Comparison of ENCODE assay signal across 32 mouse cellular contexts in the genomic region with DNA sequence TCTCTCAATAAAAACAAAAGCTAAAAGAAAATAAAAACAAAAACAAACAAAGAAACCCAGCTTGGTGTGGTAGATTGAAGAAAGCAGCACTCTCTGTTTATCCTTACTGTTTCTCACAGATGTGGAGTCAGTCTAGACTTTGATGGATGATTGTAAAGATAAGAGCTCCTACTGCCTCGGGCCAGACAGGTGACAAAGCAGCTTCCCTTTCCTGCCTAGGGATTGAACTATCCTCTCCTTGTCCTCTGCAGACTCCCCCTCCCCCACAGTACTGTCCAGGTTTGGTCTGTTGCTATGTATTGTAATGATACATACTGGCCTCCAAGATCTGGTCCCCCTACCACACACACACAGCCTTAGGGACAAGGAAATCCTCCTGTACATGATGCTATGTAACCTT. TPM values are rescaled to one million over a fixed set of nuclear protein-coding genes. Genes with fewer than 3 reads are reported as not detected.
DNase-seq lines count a peak whose midpoint lies in the region; ATAC-seq and TF ChIP-seq lines count a peak whose summit lies in the region.
"Had no signal": no experiment of that assay in that cellular context is flagged by ENCODE, and none has a peak within 500 bp of the region (broad histone marks: within the 10 kb centered on the region; RNA-seq: fewer than 3 reads in every experiment).

No protein-coding gene starts in this region.

- no peaks in the 10 kb centered on the region for H3K4me1 ChIP-seq in lung, embryonic 15.5 days
- no peaks in the 10 kb centered on the region for H3K4me1 ChIP-seq in lung, postnatal 0 days (ENCODE audit: insufficient read depth, low read depth, low read length)
- H3K4me1 ChIP-seq: forebrain, embryonic 13.5 days; hindbrain, embryonic 13.5 days; intestine, embryonic 15.5 days had no signal

- H3K36me3 ChIP-seq in lung, embryonic 15.5 days = no peaks in the 10 kb centered on the region
- H3K36me3 ChIP-seq in lung, postnatal 0 days (ENCODE audit: insufficient read depth, low read length) = no peaks in the 10 kb centered on the region
- H3K36me3 ChIP-seq: forebrain, embryonic 10.5 days; G1E; hindbrain, embryonic 10.5 days; hindbrain, embryonic 13.5 days; intestine, embryonic 15.5 days had no signal

- 0 out of 2 replicates have a peak, but pooled peaks have one; percentile 19 for ATAC-seq in lung, embryonic 15.5 days (ENCODE audit: borderline replicate concordance, extremely low read depth, low FRiP score, low TSS enrichment)
- ATAC-seq in lung, postnatal 0 days = no peak
- ATAC-seq: activated CD4-positive, CD25-positive, alpha-beta regulatory T cell, adult 4 months; forebrain, embryonic 13.5 days; forebrain, embryonic 16.5 days; hindbrain, embryonic 16.5 days; intestine, embryonic 15.5 days; Patski had no signal

- H3K9ac ChIP-seq in lung, embryonic 15.5 days = no peak overlapping the region
- no peak overlapping the region for H3K9ac ChIP-seq in lung, postnatal 0 days (replicated peaks; ENCODE audit: low read depth)
- H3K9ac ChIP-seq: forebrain, embryonic 13.5 days; hindbrain, embryonic 13.5 days; intestine, embryonic 15.5 days had no signal

- 14% methylated on average over 1 of the region's 1 CpGs for whole genome bisulfite sequencing in lung, embryonic 15.5 days
- 4% methylated on average over 1 of the region's 1 CpGs for WGBS in lung, postnatal 0 days

- no peak for DNase-seq in lung, postnatal 0 days (ENCODE audit: low spot score)
- peak; percentile 64 for DNase-seq in ES-CJ7 (ENCODE audit: low read depth, low spot score)
- DNase-seq in ZHBTc4 (ENCODE audit: low read depth, low spot score) = peak; percentile 82
- no peak for DNase-seq in kidney, adult 11 months
- no peak for DNase-seq in kidney, postnatal 14 days
- DNase-seq: adrenal gland, adult 8-10 months; adrenal gland, postnatal 25 days; B cell, adult 2 months; cerebellum, adult 11-12 months; cerebellum, adult 8-10 months; cerebellum, postnatal 10 days; cerebellum, postnatal 36 days; gastrocnemius, postnatal 10 days; gastrocnemius, postnatal 36 days; heart, adult 2 months had no signal

- H3K9me3 ChIP-seq in lung, embryonic 15.5 days = no peaks in the 10 kb centered on the region
- H3K9me3 ChIP-seq in lung, postnatal 0 days (ENCODE audit: low read length) = no peaks in the 10 kb centered on the region
- H3K9me3 ChIP-seq: forebrain, embryonic 10.5 days; forebrain, embryonic 13.5 days; G1E; hindbrain, embryonic 10.5 days; hindbrain, embryonic 13.5 days; intestine, embryonic 15.5 days had no signal

- no peak overlapping the region for H3K27ac ChIP-seq in lung, embryonic 15.5 days
- no peak overlapping the region for H3K27ac ChIP-seq in lung, postnatal 0 days (ENCODE audit: low read length)
- H3K27ac ChIP-seq: forebrain, embryonic 10.5 days; forebrain, embryonic 13.5 days; heart, adult 2 months; hindbrain, embryonic 10.5 days; hindbrain, embryonic 13.5 days; intestine, embryonic 15.5 days had no signal

- TF ChIP-seq CTCF in lung, postnatal 0 days (IDR thresholded peaks at IDR 0.05) = no peak

- TF ChIP-seq EP300 in lung, postnatal 0 days (IDR thresholded peaks at IDR 0.05) = no peak

- no peak overlapping the region for H3K4me2 ChIP-seq in lung, embryonic 15.5 days
- H3K4me2 ChIP-seq in lung, postnatal 0 days (replicated peaks; ENCODE audit: low read depth, low read length) = no peak overlapping the region
- H3K4me2 ChIP-seq: forebrain, embryonic 13.5 days; heart, embryonic 11.5 days; hindbrain, embryonic 13.5 days; intestine, embryonic 15.5 days had no signal

- no peaks in the 10 kb centered on the region for H3K27me3 ChIP-seq in lung, embryonic 15.5 days
- no peaks in the 10 kb centered on the region for H3K27me3 ChIP-seq in lung, postnatal 0 days (replicated peaks; ENCODE audit: insufficient read depth, low read length)
- H3K27me3 ChIP-seq: CH12.LX; forebrain, embryonic 13.5 days; hindbrain, embryonic 13.5 days; intestine, embryonic 15.5 days; Patski had no signal

- H3K4me3 ChIP-seq in lung, embryonic 15.5 days = no peak overlapping the region
- H3K4me3 ChIP-seq in lung, postnatal 0 days (ENCODE audit: low read depth, low read length) = no peak overlapping the region
- H3K4me3 ChIP-seq: forebrain, embryonic 10.5 days; forebrain, embryonic 13.5 days; heart, adult 2 months; hindbrain, embryonic 10.5 days; hindbrain, embryonic 13.5 days; intestine, embryonic 15.5 days had no signal

RNA-seq across cellular contexts. Expression of gene Anapc15-ps, which starts 45.5 kb away (rescaled TPM):
- polyA plus RNA-seq in lung, embryonic 15.5 days (2015; fragmentation: Nextera tagmentation; extraction: Ambion mirVana) = 0.45 TPM in 1 of 2 replicates, not detected in the other
- not detected in 2 replicates for polyA plus RNA-seq in lung, postnatal 0 days (2015; fragmentation: Nextera tagmentation; extraction: Ambion mirVana)
- polyA plus RNA-seq: activated CD4-positive, CD25-positive, alpha-beta regulatory T cell, adult 4 months; embryonic facial prominence, embryonic 11.5 days; embryonic facial prominence, embryonic 14.5 days; forebrain, embryonic 10.5 days; forebrain, embryonic 13.5 days; forebrain, embryonic 16.5 days; G1E; heart, adult 2 months; heart, embryonic 11.5 days; heart, embryonic 14.5 days; heart, postnatal 0 days; hindbrain, embryonic 10.5 days; hindbrain, embryonic 13.5 days; intestine, embryonic 15.5 days had no signal

Comparison
In these comparisons a context has a peak if more than half of its experiments do, and no peak if none do; other contexts are left out.
1. DNase-seq: peak in ES-CJ7 (single experiment) and ZHBTc4 (single experiment); none in lung, postnatal 0 days (single experiment), kidney, adult 11 months (single experiment) and kidney, postnatal 14 days (single experiment).